Mouse (Mus musculus): ENCODE results near the gene 2310046K23Rik. TPM values are rescaled to one million over a fixed set of nuclear protein-coding genes. Genes with fewer than 3 reads are reported as not detected.
"Not testable (repeated sequence)": the region's sequence is repeated elsewhere in the genome, so short reads cannot be mapped to it uniquely, and the experiment has no call there.

The 2310046K23Rik gene
- total RNA-seq (2021) = not detected
- long read RNA-seq = 0 reads

- DNase-seq (ENCODE audit: low spot score in 2 of 2) = no peak
Measured at GRCm38 (mm10) chr3:92534411-92534810, at the start of gene 2310046K23Rik. TSS of gene 2310046K23Rik (minus strand) at chr3:92534511.

DNA sequence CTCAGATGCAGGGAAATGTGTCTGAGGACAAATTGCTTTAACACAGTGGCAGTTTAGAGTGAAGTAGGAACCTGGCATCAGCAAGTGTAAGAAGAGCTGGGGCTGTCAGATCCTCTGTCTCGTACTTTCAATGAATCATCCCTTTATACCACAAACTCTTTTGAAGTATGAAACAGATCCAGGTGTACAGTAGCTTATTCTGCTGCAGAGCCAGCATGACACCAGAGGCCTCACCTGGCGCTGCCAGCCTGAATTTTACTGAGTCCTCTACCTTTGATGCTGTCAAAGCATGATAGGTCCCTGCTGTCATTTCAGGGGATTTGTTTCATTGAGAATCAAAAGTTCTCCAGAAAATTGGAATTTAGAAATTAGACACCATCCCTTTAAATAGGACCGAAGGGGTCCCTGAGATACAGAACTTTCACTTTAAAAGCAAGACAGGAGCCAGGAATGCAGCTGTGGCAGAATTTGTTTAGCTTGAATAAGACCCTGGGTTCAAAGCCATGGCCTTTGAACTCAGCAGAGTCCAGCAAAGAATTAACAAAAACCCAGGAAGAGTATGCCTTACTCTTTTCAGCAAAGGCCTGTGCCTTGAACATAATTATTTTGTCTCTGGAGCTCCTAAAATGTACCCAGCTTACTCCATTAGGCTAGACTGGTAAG lies 49.0 kb upstream of the 2310046K23Rik start:
- DNase-seq (ENCODE audit: low spot score in 2 of 2) = no peak

DNA sequence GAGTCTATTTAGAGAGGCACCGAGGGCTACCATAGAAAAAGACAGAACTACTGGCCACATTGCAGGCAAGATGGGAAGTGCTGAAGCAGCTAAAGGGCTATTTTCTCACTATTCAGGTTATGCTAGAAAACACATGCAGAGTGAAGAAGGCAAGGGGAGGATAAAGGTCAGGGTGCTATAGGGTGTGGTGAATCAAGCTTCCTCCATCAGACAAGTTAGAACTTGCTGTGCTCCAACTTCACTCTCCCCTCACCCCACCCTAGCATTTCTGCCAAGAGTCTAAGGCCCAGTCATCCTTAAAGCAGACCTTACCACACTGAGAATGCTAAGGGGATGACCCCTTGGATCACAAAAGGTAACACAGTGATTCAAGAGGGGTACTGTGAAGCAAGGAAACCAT lies 45.2 kb upstream of the 2310046K23Rik start:
- no peak for DNase-seq (ENCODE audit: low spot score in 2 of 2)

DNA sequence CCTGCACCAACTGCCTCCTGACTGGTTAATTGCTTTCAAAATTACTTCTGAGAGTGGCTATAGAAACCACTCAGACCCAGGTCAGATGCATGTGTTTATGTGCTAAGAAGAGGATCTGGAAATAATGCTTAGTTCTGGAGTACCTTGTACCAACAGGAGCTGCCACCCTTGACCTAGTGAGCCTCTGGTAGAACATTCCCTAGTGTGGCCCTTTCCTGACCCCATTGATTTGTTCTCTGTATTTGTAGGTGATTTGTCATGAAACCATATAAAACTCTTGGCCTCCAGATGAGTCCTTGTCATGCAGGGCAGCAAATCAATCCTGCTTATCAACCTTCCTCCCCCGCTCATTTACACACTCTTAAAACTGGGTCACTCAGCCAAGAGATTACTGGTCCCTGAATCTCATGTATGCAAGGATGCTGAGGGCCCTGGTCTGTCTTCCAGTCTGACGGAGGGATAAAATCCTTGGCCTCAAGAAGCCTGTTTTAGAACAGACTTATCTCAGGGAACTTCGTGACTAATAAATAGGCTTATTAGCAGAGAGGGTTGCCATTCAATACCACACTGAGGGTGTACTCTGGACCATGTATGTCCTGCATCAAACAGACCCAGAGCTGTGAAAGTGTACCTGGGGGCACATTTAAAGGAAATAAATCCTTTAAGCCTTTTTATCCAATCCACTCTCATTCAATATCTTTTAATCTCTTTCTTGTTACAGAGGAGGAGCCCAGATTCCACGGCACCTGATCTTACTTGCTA lies 44.5 kb upstream of the 2310046K23Rik start:
- DNase-seq (ENCODE audit: low spot score in 2 of 2) = no peak

DNA sequence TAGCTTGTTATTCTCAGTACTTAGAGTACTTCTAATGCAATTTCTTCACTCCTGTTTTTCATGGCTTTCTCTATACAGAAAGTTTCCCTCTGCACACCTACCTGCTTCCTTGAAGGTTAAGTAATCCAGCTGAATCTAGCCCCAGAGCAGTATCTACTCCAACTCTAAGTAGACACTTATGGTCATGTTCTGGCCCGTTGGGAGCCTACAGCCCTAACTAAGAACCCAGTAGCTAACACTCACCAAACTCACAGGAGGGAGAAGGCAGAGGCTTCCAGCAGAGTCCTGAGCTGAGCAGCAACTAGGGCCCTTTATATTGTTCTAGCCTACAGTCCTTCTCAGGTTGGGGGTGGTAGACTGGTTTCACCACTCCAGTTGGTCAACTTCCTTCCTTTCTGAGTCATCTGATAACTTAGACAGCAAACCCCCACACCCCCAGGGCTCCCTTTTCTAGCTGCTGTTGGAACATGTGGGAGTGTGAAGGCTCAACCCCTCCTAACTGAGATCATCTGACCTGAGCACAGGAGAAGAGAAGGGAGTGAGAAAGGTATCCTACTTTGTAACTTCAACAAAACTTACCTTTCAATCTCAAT lies 39.2 kb upstream of the 2310046K23Rik start, which contains the start of gene Ivl:
Gene Ivl (minus strand): TSS at position 287 of the 593 bp plus-strand sequence.
- no peak for DNase-seq (ENCODE audit: low spot score in 2 of 2)

- DNase-seq (ENCODE audit: low spot score in 2 of 2) = no peak
Measured at GRCm38 (mm10) chr3:92572514-92573155, 38.3 kb upstream of the 2310046K23Rik start.

GRCm38 (mm10) chr3:92568752-92569151 lies 34.4 kb upstream of the 2310046K23Rik start:
- DNase-seq (ENCODE audit: low spot score in 2 of 2) = no peak

DNA sequence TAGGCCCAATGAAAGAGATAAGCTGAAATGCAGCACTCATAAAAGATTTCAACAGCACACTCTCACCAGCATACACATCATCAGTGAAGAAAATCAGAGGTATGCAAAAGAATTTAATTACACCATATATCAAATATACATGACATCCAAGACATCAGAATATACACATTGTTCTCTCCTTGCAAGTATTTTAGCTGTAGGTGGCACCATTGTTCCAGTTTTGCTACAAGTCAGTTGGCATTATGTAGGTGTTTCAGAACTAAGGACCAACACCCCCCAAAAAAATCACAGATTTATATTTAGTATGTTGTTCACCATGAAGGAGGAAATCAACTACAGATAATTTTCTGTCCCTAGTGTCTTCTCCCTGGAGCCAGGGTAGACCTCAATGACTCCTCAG lies 31.1 kb upstream of the 2310046K23Rik start:
- DNase-seq (ENCODE audit: low spot score in 2 of 2) = no peak

DNA sequence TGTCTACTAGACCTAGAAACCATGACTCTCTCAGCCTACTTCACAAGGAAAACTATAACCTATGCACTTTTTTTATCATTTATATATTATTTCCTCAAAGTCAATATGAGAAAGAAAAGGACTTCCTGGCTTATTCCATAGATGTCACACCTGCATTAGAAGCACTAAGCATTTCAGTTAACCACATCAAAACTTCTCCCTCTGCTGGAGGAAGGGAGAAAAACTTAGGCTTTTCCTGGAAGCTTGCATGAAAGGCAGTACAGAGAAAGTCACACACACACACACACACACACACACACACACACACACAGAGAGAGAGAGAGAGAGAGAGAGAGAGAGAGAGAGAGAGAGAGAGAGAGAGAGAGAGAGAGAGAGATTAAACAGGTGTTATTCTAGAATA lies 22.0 kb downstream of the 2310046K23Rik start:
- peak in 1 of 2 experiments; percentile 14 for DNase-seq (ENCODE audit: low spot score in 2 of 2)

GRCm38 (mm10) chr3:92510786-92511185 lies 23.5 kb downstream of the 2310046K23Rik start:
- DNase-seq (ENCODE audit: low spot score in 2 of 2) = no peak

DNA sequence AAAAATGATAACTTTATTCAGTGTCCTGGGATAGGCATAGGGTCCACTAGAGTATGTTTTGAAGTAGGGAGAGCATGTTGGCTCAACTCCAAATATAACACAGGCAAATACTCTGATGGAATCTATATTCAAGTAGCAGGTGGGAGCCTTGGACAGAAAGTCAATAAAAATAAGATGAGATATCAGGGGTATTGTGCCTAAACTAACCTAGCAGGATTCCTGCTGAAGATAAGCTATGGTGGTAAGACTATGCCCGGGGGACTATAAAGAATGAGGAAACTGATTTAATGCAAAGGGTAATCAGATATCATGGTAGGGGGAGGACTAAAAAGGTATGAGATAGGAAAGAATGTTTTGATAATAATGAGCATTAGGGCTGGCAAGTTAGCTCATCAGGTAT lies 26.1 kb downstream of the 2310046K23Rik start:
- no peak for DNase-seq (ENCODE audit: low spot score in 2 of 2)

GRCm38 (mm10) chr3:92503528-92503927 lies 30.8 kb downstream of the 2310046K23Rik start:
- DNase-seq (ENCODE audit: low spot score in 2 of 2) = no peak

GRCm38 (mm10) chr3:92500393-92500792 lies 33.9 kb downstream of the 2310046K23Rik start, which contains the start of gene Sprr4:
TSS of gene Sprr4 (minus strand) at chr3:92500493.
- no peak for DNase-seq (ENCODE audit: low spot score in 2 of 2)

DNA sequence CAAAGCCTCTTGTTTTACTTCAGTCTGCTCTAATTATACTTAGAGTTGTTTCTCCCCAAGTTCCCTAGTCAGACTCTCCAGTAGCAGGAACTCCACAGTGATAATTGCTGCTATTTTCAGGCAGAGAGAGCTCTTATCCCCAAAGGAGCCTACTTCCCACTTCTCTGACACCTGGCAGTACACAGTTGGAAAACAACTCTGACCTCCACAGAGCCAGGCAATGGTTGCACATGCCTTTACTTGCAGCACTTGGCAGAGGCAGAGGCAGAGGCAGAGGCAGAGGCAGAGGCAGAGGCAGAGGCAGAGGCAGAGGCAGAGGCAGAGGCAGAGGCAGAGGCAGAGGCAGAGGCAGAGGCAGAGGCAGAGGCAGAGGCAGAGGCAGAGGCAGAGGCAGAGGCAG lies 44.0 kb downstream of the 2310046K23Rik start:
- not testable (repeated sequence) for DNase-seq (ENCODE audit: low spot score in 2 of 2)

DNA sequence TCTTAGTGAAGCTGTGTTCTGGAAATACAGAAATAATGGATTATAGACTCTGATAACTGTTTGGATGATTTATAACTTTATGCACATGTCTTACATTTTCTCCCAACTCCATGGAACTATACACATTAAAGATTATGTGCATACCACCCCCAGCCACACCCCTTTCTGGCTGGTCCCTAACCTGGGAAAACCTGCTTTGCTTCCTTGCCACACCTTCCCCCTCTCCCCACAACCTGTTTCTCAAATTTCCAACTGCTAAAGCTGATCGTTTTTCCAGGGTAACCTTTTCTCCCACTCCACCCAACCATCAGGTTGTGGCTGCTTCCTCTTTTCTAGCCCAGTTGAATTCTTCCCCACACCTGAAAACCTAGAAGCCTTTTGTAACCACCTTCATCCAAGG lies 48.0 kb downstream of the 2310046K23Rik start:
- DNase-seq (ENCODE audit: low spot score in 2 of 2) = no peak

- DNase-seq (ENCODE audit: low spot score in 2 of 2) = no peak
Measured at GRCm38 (mm10) chr3:92485863-92486262, 48.4 kb downstream of the 2310046K23Rik start, which contains the start of gene Sprr1a. TSS of gene Sprr1a (minus strand) at chr3:92485895.

Other genes with a start within 250 kb of the 2310046K23Rik start
- not detected for gene Sprr2a3, start 249.1 kb downstream of the 2310046K23Rik start, total RNA-seq (2021)
- gene Sprr2b, start 217.9 kb downstream of the 2310046K23Rik start, total RNA-seq (2021) = not detected
- not detected for gene Sprr2d, start 195.4 kb downstream of the 2310046K23Rik start, total RNA-seq (2021)
- gene Sprr2e, start 182.4 kb downstream of the 2310046K23Rik start, total RNA-seq (2021) = not detected
- gene Sprr2f, start 169.3 kb downstream of the 2310046K23Rik start, total RNA-seq (2021) = not detected
- not detected for gene Sprr2h, start 148.8 kb downstream of the 2310046K23Rik start, total RNA-seq (2021)
- not detected for gene Sprr2i, start 126.5 kb downstream of the 2310046K23Rik start, total RNA-seq (2021)
- not detected for gene Sprr2j-ps, start 116.4 kb downstream of the 2310046K23Rik start, total RNA-seq (2021)
- under 1 TPM; 0.57 to 0.96 TPM for gene Gm9774, start 105.1 kb downstream of the 2310046K23Rik start, total RNA-seq (2021)
- not detected for gene Sprr2k, start 101.9 kb downstream of the 2310046K23Rik start, total RNA-seq (2021)
- gene Sprr1b, start 95.7 kb downstream of the 2310046K23Rik start, total RNA-seq (2021) = not detected
- gene Sprr3, start 75.8 kb downstream of the 2310046K23Rik start, total RNA-seq (2021) = not detected
- not detected for gene Sprr1a, start 48.6 kb downstream of the 2310046K23Rik start, total RNA-seq (2021)
- not detected for gene Sprr4, start 34.0 kb downstream of the 2310046K23Rik start, total RNA-seq (2021)
- not detected for gene Ivl, start 39.2 kb upstream of the 2310046K23Rik start, total RNA-seq (2021)
- not detected for gene Smcp, start 54.5 kb upstream of the 2310046K23Rik start, total RNA-seq (2021)
- gene 2210017I01Rik, start 73.0 kb upstream of the 2310046K23Rik start, total RNA-seq (2021) = not detected
- not detected for gene Lce6a, start 87.1 kb upstream of the 2310046K23Rik start, total RNA-seq (2021)
- gene Lce1a1, start 113.8 kb upstream of the 2310046K23Rik start, total RNA-seq (2021) = not detected
- not detected for gene Lce1b, start 122.4 kb upstream of the 2310046K23Rik start, total RNA-seq (2021)
- not detected for gene Lce1a2, start 135.8 kb upstream of the 2310046K23Rik start, total RNA-seq (2021)
- not detected for gene Lce1c, start 144.7 kb upstream of the 2310046K23Rik start, total RNA-seq (2021)
- not detected for gene Lce1d, start 152.7 kb upstream of the 2310046K23Rik start, total RNA-seq (2021)
- gene Lce1e, start 174.6 kb upstream of the 2310046K23Rik start, total RNA-seq (2021) = not detected
- gene Lce1f, start 185.8 kb upstream of the 2310046K23Rik start, total RNA-seq (2021) = not detected
- gene Gm38119, start 204.6 kb upstream of the 2310046K23Rik start, total RNA-seq (2021) = not detected
- not detected for gene Lce1g, start 217.8 kb upstream of the 2310046K23Rik start, total RNA-seq (2021)
- not detected for gene Lce1h, start 230.6 kb upstream of the 2310046K23Rik start, total RNA-seq (2021)
- gene Lce1i, start 244.4 kb upstream of the 2310046K23Rik start, total RNA-seq (2021) = not detected